1 mouse cellular context compared by ENCODE assay signal in the genomic region with DNA sequence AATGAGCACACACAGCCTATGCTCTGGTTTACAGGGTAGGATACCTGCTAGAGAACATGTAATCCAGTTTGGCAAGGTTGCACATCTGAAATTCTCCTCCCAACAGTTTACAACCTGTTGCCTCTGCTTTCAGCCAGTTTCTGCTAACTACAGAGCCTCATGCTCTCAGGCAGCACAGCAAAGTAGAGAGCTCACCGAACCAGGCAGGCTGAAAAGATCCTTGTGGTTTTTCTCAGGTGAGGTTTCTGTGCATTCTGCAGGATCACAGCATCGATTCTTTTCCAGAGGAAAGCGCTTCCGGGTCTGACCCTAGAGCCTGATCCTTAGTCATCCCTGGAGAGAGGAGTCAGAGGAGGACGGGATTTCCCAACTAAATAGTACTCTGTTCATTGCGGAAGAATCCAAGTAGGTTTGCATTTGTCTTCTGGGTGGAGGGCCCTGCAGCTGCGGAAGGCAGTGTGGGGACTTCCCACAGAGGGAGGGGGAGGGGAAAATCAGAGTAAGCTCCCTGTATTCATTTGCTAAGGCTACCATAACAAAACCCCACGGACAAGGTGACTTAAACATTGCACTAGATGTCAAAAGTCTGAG.
A peak's percentile ranks its signal among the peaks of the same experiment; 100 is the strongest.
TF ChIP-seq lines count a peak whose summit lies in the region.

No protein-coding gene starts in this region.

TF ChIP-seq in CH12.LX, 34 proteins besides CTCF, POLR2A, EP300 and RAD21 (continued from another document):
- TF ChIP-seq ETS1 (conservative IDR thresholded peaks at IDR 0.05; ENCODE audit: low read depth, low read length), result peak; percentile 62; the same call in 1 of the 2 replicates
- TF ChIP-seq BHLHE40 (IDR thresholded peaks at IDR 0.05; ENCODE audit: low read depth, low read length), result peak; percentile 43
- TF ChIP-seq ZKSCAN1 (IDR thresholded peaks at IDR 0.05; ENCODE audit: borderline replicate concordance, low read depth, low read length), result no peak
- no peak for TF ChIP-seq UBTF (IDR thresholded peaks at IDR 0.05; ENCODE audit: low read depth, low read length)
- no peak for TF ChIP-seq USF1 (IDR thresholded peaks at IDR 0.05; ENCODE audit: low read depth, low read length)
- TF ChIP-seq ELF1 (IDR thresholded peaks at IDR 0.05; ENCODE audit: low read depth, low read length), result peak; percentile 76
- no peak for TF ChIP-seq E2F4 (IDR thresholded peaks at IDR 0.05; ENCODE audit: insufficient replicate concordance, low read depth, low read length)
- TF ChIP-seq SIN3A (IDR thresholded peaks at IDR 0.05; ENCODE audit: low read length), result no peak
- no peak for TF ChIP-seq MAX (IDR thresholded peaks at IDR 0.05; ENCODE audit: low read length)
- TF ChIP-seq RCOR1 (conservative IDR thresholded peaks at IDR 0.05; ENCODE audit: low read depth, low read length), result 0 out of 2 replicates have a peak, but pooled peaks have one; percentile 55
- no peak for TF ChIP-seq MAFK (IDR thresholded peaks at IDR 0.05; ENCODE audit: insufficient replicate concordance, low read length)
- TF ChIP-seq CHD2 (IDR thresholded peaks at IDR 0.05; ENCODE audit: low read length), result peak; percentile 92
- peak; percentile 56; the same call in 1 of the 2 replicates for TF ChIP-seq MEF2A (IDR thresholded peaks at IDR 0.05; ENCODE audit: borderline replicate concordance, low read depth, low read length)
- peak; percentile 73 for TF ChIP-seq IRF4 (IDR thresholded peaks at IDR 0.05; ENCODE audit: low read depth, low read length)
- TF ChIP-seq TBP (conservative IDR thresholded peaks at IDR 0.05; ENCODE audit: low read depth, low read length), result no peak
- peak; percentile 75 for TF ChIP-seq TCF12 (IDR thresholded peaks at IDR 0.05; ENCODE audit: low read depth, low read length)
- TF ChIP-seq ZNF384 (IDR thresholded peaks at IDR 0.05; ENCODE audit: low read depth, low read length), result no peak
- no peak for TF ChIP-seq SMC3 (IDR thresholded peaks at IDR 0.05; ENCODE audit: low read depth, low read length)
- no peak for TF ChIP-seq MYC (IDR thresholded peaks at IDR 0.05; ENCODE audit: low read depth, low read length)
- no peak for TF ChIP-seq HCFC1 (IDR thresholded peaks at IDR 0.05; ENCODE audit: low read depth, low read length)
- TF ChIP-seq USF2 (conservative IDR thresholded peaks at IDR 0.05; ENCODE audit: low read depth, low read length), result no peak
